Mouse (Mus musculus): ENCODE results near the gene Igf1.

GRCm38 (mm10) chr10:87885326-87886040, 27.4 kb downstream of the Igf1 start:
- TF ChIP-seq POLR2A (IDR thresholded peaks at IDR 0.05; ENCODE audit: control insufficient read depth in 1 of 2, insufficient read depth in 1 of 2, low read depth in 1 of 2, low read length in 2 of 2, poor library complexity in 1 of 2) (no peak), EP300 (IDR thresholded peaks at IDR 0.05; ENCODE audit: low read depth in 1 of 2, low read length in 2 of 2) (no peak), CHD1 (IDR thresholded peaks at IDR 0.05; ENCODE audit: low read depth, low read length) (no peak), CTCF (IDR thresholded peaks at IDR 0.05 in 2 of 3, conservative IDR thresholded peaks at IDR 0.05 in 1 of 3; ENCODE audit: control insufficient read depth in 1 of 3, insufficient read depth in 1 of 3, low read depth in 2 of 3, low read length in 3 of 3, poor library complexity in 1 of 3, severe bottlenecking in 1 of 3) (no peak), ZNF384 (IDR thresholded peaks at IDR 0.05; ENCODE audit: low read depth, low read length) (no peak), E2F4 (IDR thresholded peaks at IDR 0.05; ENCODE audit: borderline replicate concordance, low read depth, low read length) (no peak), POLR2AphosphoS2 (IDR thresholded peaks at IDR 0.05; ENCODE audit: low read length) (no peak), USF1 (IDR thresholded peaks at IDR 0.05; ENCODE audit: low read depth, low read length) (no peak), UBTF (IDR thresholded peaks at IDR 0.05; ENCODE audit: borderline replicate concordance, insufficient read depth, low read depth, low read length) (no peak), GATA1 (IDR thresholded peaks at IDR 0.05; ENCODE audit: low read depth, low read length) (no peak), NELFE (IDR thresholded peaks at IDR 0.05; ENCODE audit: low read depth, low read length) (no peak), ZMIZ1 (IDR thresholded peaks at IDR 0.05; ENCODE audit: low read depth, low read length) (no peak)
